Mouse (Mus musculus) liver, embryonic 14.5 days (tissue): ENCODE data around the gene Lrrc75a. TPM values are rescaled to one million over a fixed set of nuclear protein-coding genes. Genes with fewer than 3 reads are reported as not detected.
A peak's percentile ranks its signal among the peaks of the same experiment; 100 is the strongest.

Experiments
- ATAC-seq: fragments of 200-750 bp; cut with Nextera tagmentation; 2 replicates; pipeline ENCODE4 v1.8.0; 2017; ENCODE audit warnings: moderate number of reproducible peaks, mild to moderate bottlenecking, moderate library complexity; ENCODE audit not compliant: insufficient read depth
- DNase-seq, 3 experiments: peaks; one replicate each; pipeline ENCODE4 v3.0.0-alpha.2; 2012 to 2013; ENCODE audit warnings: low read depth in 3 of 3, low spot score in 3 of 3
- H3K27ac ChIP-seq: fragments of 300-500 bp; sonication (generic); 2 replicates; pipeline ENCODE4 v1.5.1; 2014; ENCODE audit warnings: moderate library complexity, mild to moderate bottlenecking, control low read depth, inconsistent platforms
- H3K27me3 ChIP-seq: fragments of 300-500 bp; sonication (generic); 2 replicates; pipeline ENCODE4 v1.6.1; 2014; ENCODE audit warnings: mild to moderate bottlenecking, low read length, moderate library complexity; ENCODE audit not compliant: control insufficient read depth, insufficient read depth
- H3K36me3 ChIP-seq: fragments of 300-500 bp; sonication (generic); replicated peaks from 2 replicates; pipeline ENCODE4 v1.6.1; 2014; ENCODE audit warnings: low read depth; ENCODE audit not compliant: control insufficient read depth, insufficient read depth
- H3K4me1 ChIP-seq, 2 experiments: fragments of 200-500 bp in 1 of 2; fragments of 300-500 bp in 1 of 2; sonication (generic) in 1 of 2; replicated peaks; 2 replicates each; pipeline ENCODE4 v1.6.1; 2012 to 2014; ENCODE audit warnings: antibody characterized with exemption in 1 of 2, inconsistent platforms in 1 of 2, low read length in 1 of 2; ENCODE audit not compliant: control insufficient read depth in 2 of 2, insufficient read depth in 2 of 2
- H3K4me2 ChIP-seq: fragments of 300-500 bp; sonication (generic); 2 replicates; pipeline ENCODE4 v1.6.1; 2014; ENCODE audit warnings: low read depth, mild to moderate bottlenecking, control low read depth, moderate library complexity
- H3K4me3 ChIP-seq, 2 experiments: fragments of 200-500 bp in 1 of 2; fragments of 300-500 bp in 1 of 2; sonication (generic) in 1 of 2; 2 replicates each; pipeline ENCODE4 v1.5.1; 2012 to 2014; ENCODE audit warnings: low read depth in 2 of 2, low read length in 2 of 2, mild to moderate bottlenecking in 2 of 2, control low read depth in 1 of 2, inconsistent platforms in 1 of 2, moderate library complexity in 1 of 2; ENCODE audit not compliant: insufficient read depth in 1 of 2
- H3K9ac ChIP-seq: fragments of 300-500 bp; sonication (generic); replicated peaks from 2 replicates; pipeline ENCODE4 v1.6.1; 2014; ENCODE audit warnings: mild to moderate bottlenecking, control low read depth, moderate library complexity
- H3K9me3 ChIP-seq: fragments of 300-500 bp; sonication (generic); 2 replicates; pipeline ENCODE4 v1.6.1; 2016; ENCODE audit warnings: low read length, mixed read lengths; ENCODE audit not compliant: control insufficient read depth
- CTCF ChIP-seq: IDR thresholded peaks from 2 replicates; pipeline ENCODE4 v1.5.1; 2016; ENCODE audit warnings: antibody characterized with exemption, low read depth, control low read depth
- EP300 ChIP-seq: IDR thresholded peaks from 2 replicates; pipeline ENCODE4 v1.6.1; 2016; ENCODE audit warnings: antibody characterized with exemption, low read depth
- WGBS: fragments of 180-500 bp; shearing (Covaris S2); extraction: QIAGEN DNeasy Blood & Tissue Kit; methylation state at CpG from one replicate; pipeline ENCODE4 v1.1.7; 2014; ENCODE audit not compliant: insufficient replicate concordance; 5-methylcytosine and 5-hydroxymethylcytosine counted together
- polyA plus RNA-seq, 2 experiments: library from polyadenylated mRNA; depleted of rRNA in 1 of 2; stranded (reverse) in 1 of 2; unstranded in 1 of 2; fragments of >200 nt; fragmentation: Nextera tagmentation in 1 of 2; extraction: Ambion mirVana in 1 of 2; gene quantifications; 2 replicates each; pipeline versions ENCODE4 v1.2.1 to v1.2.3; 2012 to 2014

The Lrrc75a gene
- polyA plus RNA-seq, 2 experiments: 0.99 to 1.1 TPM

GRCm38 (mm10) chr11:62679954-62680353 lies 31.6 kb upstream of the Lrrc75a start:
- no peak for ATAC-seq
- no peaks in the 10 kb centered on the region for H3K36me3 ChIP-seq
- no peaks in the 10 kb centered on the region for H3K9me3 ChIP-seq
- 69% methylated on average over 4 of the region's 4 CpGs for WGBS
- H3K27me3 ChIP-seq: no peaks in the 10 kb centered on the region
- peaks cover 0 to 2% of the 10 kb centered on the region in 2 experiments; a peak in 1 of 4 replicates for H3K4me1 ChIP-seq
- no peak overlapping the region for H3K27ac ChIP-seq
- no peak for TF ChIP-seq EP300
- TF ChIP-seq CTCF: no peak
- H3K4me3 ChIP-seq: no peak overlapping the region
- H3K9ac ChIP-seq: no peak overlapping the region
- DNase-seq: no peak
- no peak overlapping the region for H3K4me2 ChIP-seq

GRCm38 (mm10) chr11:62678778-62679354 lies 30.5 kb upstream of the Lrrc75a start:
- no peak overlapping the region for H3K4me3 ChIP-seq
- TF ChIP-seq EP300 (no peak), CTCF (no peak)
- no peak overlapping the region for H3K9ac ChIP-seq
- H3K27me3 ChIP-seq: no peaks in the 10 kb centered on the region
- no peak overlapping the region for H3K4me2 ChIP-seq
- ATAC-seq: no peak
- WGBS: 64% methylated on average over 7 of the region's 7 CpGs
- DNase-seq: no peak
- H3K36me3 ChIP-seq: no peaks in the 10 kb centered on the region
- no peak overlapping the region for H3K27ac ChIP-seq
- peaks cover 0 to 2% of the 10 kb centered on the region in 2 experiments; a peak in 1 of 4 replicates for H3K4me1 ChIP-seq
- H3K9me3 ChIP-seq: no peaks in the 10 kb centered on the region

DNA sequence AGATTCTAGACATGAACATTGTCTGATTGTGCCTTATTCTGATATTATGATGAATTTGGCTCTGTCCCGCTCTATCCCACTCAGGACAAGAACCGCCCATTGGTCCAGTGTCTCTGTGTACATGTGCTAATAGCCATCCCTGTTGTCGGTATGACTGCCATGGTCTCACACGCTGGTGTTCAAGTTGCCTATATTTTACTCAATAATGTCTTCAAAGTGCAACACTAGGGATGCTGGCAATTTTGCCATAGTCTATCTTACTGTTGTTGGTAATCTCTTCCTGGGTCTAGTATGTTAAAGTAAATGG lies 27.9 kb upstream of the Lrrc75a start:
- 67% methylated on average over 4 of the region's 4 CpGs for WGBS
- Histone ChIP-seq H3K9ac (no peak overlapping the region), H3K4me1 (peaks cover 0 to 2% of the 10 kb centered on the region in 2 experiments; a peak in 1 of 4 replicates), H3K27ac (no peak overlapping the region), H3K4me2 (no peak overlapping the region), H3K4me3 (no peak overlapping the region), H3K36me3 (no peaks in the 10 kb centered on the region), H3K27me3 (no peaks in the 10 kb centered on the region), H3K9me3 (no peaks in the 10 kb centered on the region)
- DNase-seq (no peak), ATAC-seq (no peak)
- no peak for TF ChIP-seq CTCF
- TF ChIP-seq EP300: no peak

- no peak overlapping the region for H3K27ac ChIP-seq
- DNase-seq (peak; percentile 35 to 54 (median 50)), ATAC-seq (peak; percentile 65)
- no peaks in the 10 kb centered on the region for H3K9me3 ChIP-seq
- H3K36me3 ChIP-seq: no peaks in the 10 kb centered on the region
- H3K4me3 ChIP-seq: peak overlapping the region; percentile 23 to 34; a peak in 3 of 4 replicates
- no peaks in the 10 kb centered on the region for H3K27me3 ChIP-seq
- 16% methylated on average over 17 of the region's 17 CpGs for whole genome bisulfite sequencing
- peak overlapping the region; percentile 54 for H3K4me2 ChIP-seq
- no peak for TF ChIP-seq EP300
- peak; percentile 73 for TF ChIP-seq CTCF
- H3K4me1 ChIP-seq: peaks cover 0 to 2% of the 10 kb centered on the region in 2 experiments; a peak in 1 of 4 replicates
- no peak overlapping the region for H3K9ac ChIP-seq
Observed at GRCm38 (mm10) chr11:62675480-62676289, 27.4 kb upstream of the Lrrc75a start.

GRCm38 (mm10) chr11:62670006-62670405 lies 21.7 kb upstream of the Lrrc75a start:
- 57% methylated on average over 6 of the region's 6 CpGs for WGBS
- Histone ChIP-seq H3K4me3 (no peak overlapping the region), H3K4me1 (no peaks in the 10 kb centered on the region), H3K27me3 (no peaks in the 10 kb centered on the region), H3K9ac (no peak overlapping the region), H3K27ac (no peak overlapping the region), H3K36me3 (no peaks in the 10 kb centered on the region), H3K4me2 (no peak overlapping the region), H3K9me3 (no peaks in the 10 kb centered on the region)
- ATAC-seq (no peak), DNase-seq (no peak)
- TF ChIP-seq EP300: no peak
